Mouse (Mus musculus): ENCODE measurements around the gene Gstk1. TPM values are rescaled to one million over a fixed set of nuclear protein-coding genes. Genes with fewer than 3 reads are reported as not detected.

The Gstk1 gene
- polyA plus RNA-seq (2012): not detected in 2 replicates

DNA sequence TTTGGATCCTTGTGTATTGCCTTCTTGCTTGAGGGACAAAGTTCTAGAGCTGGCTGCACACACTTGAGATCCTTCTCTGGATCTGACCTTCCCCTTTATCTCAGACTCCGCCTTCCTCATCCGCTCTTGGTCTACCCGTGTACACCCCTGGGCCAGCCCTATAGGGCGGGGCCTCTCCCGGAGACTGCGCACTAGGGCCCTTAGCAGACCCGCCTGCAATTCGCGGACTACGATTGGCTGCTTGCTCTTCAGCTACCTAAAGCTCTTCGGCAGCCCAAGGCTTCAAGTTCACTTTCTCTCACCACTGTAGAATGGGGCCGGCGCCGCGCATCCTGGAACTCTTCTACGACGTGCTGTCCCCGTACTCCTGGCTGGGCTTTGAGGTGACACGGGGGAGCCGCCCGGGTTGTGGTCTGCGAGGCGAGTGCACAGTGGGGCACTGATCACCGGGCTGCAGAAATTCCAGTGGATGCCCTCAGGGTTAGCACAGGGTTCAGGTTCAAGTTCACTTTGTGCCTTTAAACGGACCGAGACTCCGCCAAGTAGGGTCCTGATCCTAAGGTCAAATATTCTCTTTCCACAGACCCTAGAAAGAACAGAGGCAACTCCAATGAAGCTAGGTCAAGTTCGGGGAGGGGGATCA, at the start of gene Gstk1:
Gstk1 (plus strand) TSS at position 225 of the 643 bp plus-strand sequence.
- no peak for TF ChIP-seq GATA1 (IDR thresholded peaks at IDR 0.05; ENCODE audit: low read length)

GRCm38 (mm10) chr6:42197710-42198109, 48.0 kb upstream of the Gstk1 start:
- no peak for TF ChIP-seq GATA1 (IDR thresholded peaks at IDR 0.05; ENCODE audit: low read length)

- no peak for TF ChIP-seq GATA1 (IDR thresholded peaks at IDR 0.05; ENCODE audit: low read length)
These were observed 46.2 kb upstream of the Gstk1 start for GRCm38 (mm10) chr6:42199498-42199897.

DNA sequence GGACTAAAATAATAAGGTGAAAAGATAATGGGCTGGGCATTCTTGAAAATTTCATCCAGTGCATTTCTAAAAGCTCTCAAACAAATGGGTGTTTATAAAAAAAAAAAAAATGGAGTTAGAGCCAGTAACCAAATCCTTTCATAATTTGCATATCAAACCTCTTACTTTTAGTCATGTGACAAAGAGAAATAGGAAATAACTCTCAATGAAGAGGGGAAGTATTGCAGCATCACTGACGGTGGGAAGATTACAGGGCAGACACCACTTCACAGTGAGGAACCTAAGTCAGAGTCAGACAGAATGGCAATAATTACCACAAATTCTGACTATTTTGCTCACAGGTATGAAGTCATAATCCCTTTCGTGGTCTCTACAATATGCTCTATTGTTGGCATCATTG, 30.7 kb upstream of the Gstk1 start, which contains the start of gene Tas2r144:
Tas2r144 (plus strand) TSS at position 301 of the 400 bp plus-strand sequence.
- no peak for TF ChIP-seq GATA1 (IDR thresholded peaks at IDR 0.05; ENCODE audit: low read length)

- TF ChIP-seq GATA1 (IDR thresholded peaks at IDR 0.05; ENCODE audit: low read length): no peak
These were observed 23.4 kb upstream of the Gstk1 start for GRCm38 (mm10) chr6:42222286-42222685.

- no peak for TF ChIP-seq GATA1 (IDR thresholded peaks at IDR 0.05; ENCODE audit: low read length)
These were observed 20.7 kb upstream of the Gstk1 start for GRCm38 (mm10) chr6:42225046-42225445.

- TF ChIP-seq GATA1 (IDR thresholded peaks at IDR 0.05; ENCODE audit: low read length): no peak
These were observed 18.3 kb upstream of the Gstk1 start for GRCm38 (mm10) chr6:42227240-42228101.

GRCm38 (mm10) chr6:42229610-42230009, 16.1 kb upstream of the Gstk1 start:
- TF ChIP-seq GATA1 (IDR thresholded peaks at IDR 0.05; ENCODE audit: low read length): no peak

GRCm38 (mm10) chr6:42231191-42231590, 14.5 kb upstream of the Gstk1 start:
- no peak for TF ChIP-seq GATA1 (IDR thresholded peaks at IDR 0.05; ENCODE audit: low read length)

DNA sequence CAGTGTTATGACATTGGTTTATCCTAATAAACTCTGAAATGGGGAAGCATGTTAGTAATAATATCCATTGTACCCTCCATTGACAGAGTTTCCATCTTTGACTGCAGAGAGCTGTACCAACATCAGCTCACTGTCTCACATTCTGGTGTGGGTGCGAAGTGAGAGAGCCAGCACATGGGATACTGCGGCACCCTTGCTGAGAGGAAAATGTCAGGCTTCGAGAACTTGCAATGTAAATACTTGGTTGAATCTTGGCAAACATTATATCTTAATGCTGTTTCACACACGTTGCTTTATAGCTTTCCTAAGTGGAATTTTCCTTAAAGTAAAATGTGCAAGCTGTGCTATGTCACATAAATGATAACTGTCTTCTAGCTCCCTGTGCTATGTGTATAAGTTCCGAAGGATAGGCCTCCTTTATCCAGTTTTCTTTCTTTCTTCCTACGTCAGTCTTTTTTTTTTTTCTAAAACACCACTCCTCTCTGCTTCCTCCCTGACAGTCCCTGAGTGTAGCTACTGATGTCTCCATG, 8.4 kb upstream of the Gstk1 start:
- no peak for TF ChIP-seq GATA1 (IDR thresholded peaks at IDR 0.05; ENCODE audit: low read length)

DNA sequence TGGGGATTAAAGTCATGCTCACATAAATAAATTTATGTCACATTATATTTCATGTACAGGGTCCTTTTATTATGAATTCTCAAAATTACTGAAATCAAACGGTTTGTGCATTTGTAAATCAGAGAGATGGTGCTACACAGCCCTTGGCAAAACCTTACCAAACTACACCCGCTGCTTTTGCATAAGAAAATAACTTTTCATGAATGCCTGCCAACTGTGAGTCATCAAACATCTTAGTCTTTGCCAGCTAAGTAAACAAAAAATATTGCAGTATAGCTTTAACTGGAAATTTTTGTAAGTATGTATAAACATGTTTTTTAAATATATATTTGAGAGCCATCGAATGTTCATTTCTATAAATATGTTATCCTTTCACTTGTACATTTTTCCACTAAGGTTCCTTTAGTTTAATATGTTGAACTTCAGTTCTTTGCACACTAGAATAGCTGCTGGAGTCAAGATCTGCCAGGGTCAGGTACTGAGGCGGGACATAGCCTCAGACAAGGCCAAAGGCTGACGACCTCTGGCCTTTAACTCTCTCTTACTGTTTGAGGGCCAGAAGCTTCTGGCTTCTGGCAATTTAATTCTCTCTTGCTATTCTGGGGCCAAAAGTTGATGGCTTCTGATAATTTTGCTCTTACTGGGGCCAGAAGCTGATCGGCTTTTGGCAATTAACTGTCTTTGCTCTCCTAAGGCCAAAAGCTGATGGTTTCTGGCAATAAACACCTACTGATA, 4.3 kb upstream of the Gstk1 start:
- no peak for TF ChIP-seq GATA1 (IDR thresholded peaks at IDR 0.05; ENCODE audit: low read length)

DNA sequence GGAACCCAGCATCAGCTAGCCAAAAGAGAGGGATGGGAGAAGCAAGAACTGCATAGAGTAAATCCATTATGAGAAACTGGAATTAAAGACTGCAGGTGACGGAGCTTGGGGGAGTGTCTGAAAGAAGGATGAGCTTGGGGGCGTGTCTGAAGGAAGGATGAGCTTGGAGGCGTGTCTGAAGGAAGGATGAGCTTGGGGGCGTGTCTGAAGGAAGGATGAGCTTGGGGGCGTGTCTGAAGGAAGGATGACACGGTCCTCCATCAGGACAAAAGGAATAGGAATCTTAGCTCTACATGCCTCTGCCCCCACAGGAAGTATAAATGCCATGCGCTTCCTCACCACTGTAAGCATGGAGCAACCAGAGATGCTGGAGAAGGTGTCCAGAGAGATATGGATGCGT, 1.4 kb downstream of the Gstk1 start:
- no peak for TF ChIP-seq GATA1 (IDR thresholded peaks at IDR 0.05; ENCODE audit: low read length)

- TF ChIP-seq GATA1 (IDR thresholded peaks at IDR 0.05; ENCODE audit: low read length): no peak
These were observed 2.2 kb downstream of the Gstk1 start for GRCm38 (mm10) chr6:42247981-42248380.

DNA sequence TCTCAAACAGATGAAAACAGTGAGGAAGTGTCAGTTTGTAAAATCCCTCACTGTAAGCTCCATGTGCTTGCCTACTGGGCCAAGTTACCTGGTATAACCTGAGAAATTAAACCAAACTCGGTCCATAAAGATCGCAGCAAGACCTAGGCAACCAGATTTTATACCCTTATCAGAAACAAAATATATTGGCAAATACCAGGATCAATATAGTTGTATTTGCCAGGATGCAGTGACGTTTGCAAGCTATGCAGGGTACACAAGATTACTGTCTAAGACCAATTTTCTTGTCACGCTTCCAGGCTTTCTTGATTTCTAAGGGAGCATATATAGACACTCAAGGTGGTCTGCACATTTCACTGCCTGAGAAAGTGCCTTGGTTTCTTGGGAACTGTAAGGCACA, 6.1 kb downstream of the Gstk1 start:
- no peak for TF ChIP-seq GATA1 (IDR thresholded peaks at IDR 0.05; ENCODE audit: low read length)

DNA sequence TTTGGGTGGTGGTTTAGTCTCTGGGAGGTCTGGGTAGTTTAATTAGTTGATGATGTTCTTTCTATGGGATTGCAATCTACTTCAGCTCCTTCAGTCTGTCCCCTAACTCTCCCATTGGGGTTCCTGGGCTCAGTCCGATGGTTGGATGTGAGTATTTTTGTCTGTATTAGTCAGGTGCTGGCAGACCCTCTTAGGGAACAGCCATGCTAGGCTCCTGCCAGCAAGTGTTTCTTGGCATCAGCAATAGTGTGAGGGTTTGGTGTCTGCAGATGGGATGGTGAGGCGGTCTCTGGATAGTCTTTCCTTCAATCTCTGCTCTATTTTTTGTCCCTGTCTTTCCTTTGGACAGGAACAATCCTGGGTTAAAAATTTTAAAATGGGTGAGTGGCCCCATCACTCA, 7.4 kb downstream of the Gstk1 start:
- TF ChIP-seq GATA1 (IDR thresholded peaks at IDR 0.05; ENCODE audit: low read length): no peak

Measured in G1E-ER4 (cell line).